Mouse (Mus musculus) gastrocnemius, adult 8-10 months (tissue): ENCODE data around the gene Clp1. TPM values are rescaled to one million over a fixed set of nuclear protein-coding genes. Genes with fewer than 3 reads are reported as not detected.
A peak's percentile ranks its signal among the peaks of the same experiment; 100 is the strongest.

Experiments
- DNase-seq, 2 experiments: peaks; one replicate each; pipeline ENCODE4 v3.0.0; 2022; ENCODE audit warnings: low spot score in 2 of 2
- microRNA-seq: library from miRNA; unstranded; fragments of <30 nt; microRNA quantifications from one replicate; pipeline ENCODE4 v1.2.0, GENCODE M21; 2022
- total RNA-seq, 4 experiments: library from RNA; stranded (reverse); gene quantifications; 2 replicates each; pipeline ENCODE4 v1.2.4; 2022

The Clp1 gene
- total RNA-seq, 4 experiments from 2014 or later, result 3.7 to 4.3 (median 4.1) TPM

GRCm38 (mm10) chr2:84714811-84715561, 12.2 kb downstream of the Clp1 start, which contains the start of gene Zdhhc5:
Gene Zdhhc5, minus strand, starts transcription at chr2:84715180.
- DNase-seq, result peak; percentile 99

GRCm38 (mm10) chr2:84714422-84714810, 12.7 kb downstream of the Clp1 start:
- no peak for DNase-seq

- DNase-seq, result no peak
Observed at GRCm38 (mm10) chr2:84711898-84712297, 15.3 kb downstream of the Clp1 start.

GRCm38 (mm10) chr2:84707523-84707922, 19.6 kb downstream of the Clp1 start:
- no peak for DNase-seq

- DNase-seq, result no peak
Observed at GRCm38 (mm10) chr2:84705295-84705694, 21.9 kb downstream of the Clp1 start.

- no peak for DNase-seq
Observed at GRCm38 (mm10) chr2:84704329-84704728, 22.8 kb downstream of the Clp1 start.

- no peak for DNase-seq
Observed at GRCm38 (mm10) chr2:84703497-84703896, 23.7 kb downstream of the Clp1 start.

GRCm38 (mm10) chr2:84695007-84695695, 32.0 kb downstream of the Clp1 start:
- DNase-seq, result no peak

GRCm38 (mm10) chr2:84690050-84690449, 37.1 kb downstream of the Clp1 start:
- DNase-seq, result no peak

GRCm38 (mm10) chr2:84688080-84688844, 38.9 kb downstream of the Clp1 start:
- no peak for DNase-seq

- DNase-seq, result no peak
Observed at GRCm38 (mm10) chr2:84682605-84683183, 44.5 kb downstream of the Clp1 start.

- DNase-seq, result no peak
Observed at GRCm38 (mm10) chr2:84679016-84679415, 48.1 kb downstream of the Clp1 start, which contains the start of gene Tmx2. Gene Tmx2, minus strand, starts transcription at chr2:84679140.

- peak; percentile 85 to 92 for DNase-seq
Observed at GRCm38 (mm10) chr2:84677968-84678880, 48.9 kb downstream of the Clp1 start, which contains the start of the genes Gm28635 and Med19. Gene Gm28635, minus strand, starts transcription at chr2:84678041. Gene Med19, plus strand, starts transcription at chr2:84678402.

- DNase-seq, result no peak
Observed at GRCm38 (mm10) chr2:84677270-84677967, 49.7 kb downstream of the Clp1 start.

Small RNAs within 50 kb of the gene (microRNA-seq; reads per million reads assigned to microRNA genes)
- 2,001 reads per million, percentile 85 among the genes with 10 or more reads in this experiment for gene Mir130a

Other genes starting within 250 kb of the Clp1 start
- gene Ctnnd1, start 76.6 kb downstream of the Clp1 start, total RNA-seq, result 10 to 100 TPM; 20.7 to 26.6 (median 21.9) TPM
- gene Btbd18, start 68.3 kb downstream of the Clp1 start, total RNA-seq, result not detected
- gene Selenoh, start 56.6 kb downstream of the Clp1 start, total RNA-seq, result 10 to 100 TPM; 13.4 to 19.9 (median 16.4) TPM
- 1 to 10 TPM in 1 of 4 experiments, not detected in 3; 1.4 TPM for gene Gm28635, start 49.3 kb downstream of the Clp1 start, total RNA-seq
- gene Med19, start 48.9 kb downstream of the Clp1 start, total RNA-seq, result 1 to 10 TPM; 6.0 to 8.0 (median 6.9) TPM
- 10 to 100 TPM; 41.0 to 55.7 (median 49.0) TPM for gene Tmx2, start 48.2 kb downstream of the Clp1 start, total RNA-seq
- 100 to 1,000 TPM in 1 of 4 experiments, 10 to 100 TPM in 3; 78.4 to 100 (median 81.7) TPM for gene Zdhhc5, start 12.2 kb downstream of the Clp1 start, total RNA-seq
- gene Ypel4, start 6.7 kb upstream of the Clp1 start, total RNA-seq, result under 1 TPM in 3 of 4 experiments, not detected in 1; 0.34 to 0.54 (median 0.54) TPM
- under 1 TPM in 1 of 4 experiments, not detected in 3; 0.60 TPM for gene Gm19426, start 16.3 kb upstream of the Clp1 start, total RNA-seq
- gene Serping1, start 48.1 kb upstream of the Clp1 start, total RNA-seq, result 10 to 100 TPM; 22.0 to 55.1 (median 36.1) TPM
- 1 to 10 TPM; 1.5 to 3.5 (median 2.3) TPM for gene Ube2l6, start 71.5 kb upstream of the Clp1 start, total RNA-seq
- 10 to 100 TPM; 46.3 to 63.9 (median 59.0) TPM for gene Smtnl1, start 95.3 kb upstream of the Clp1 start, total RNA-seq
- gene Timm10, start 99.6 kb upstream of the Clp1 start, total RNA-seq, result 10 to 100 TPM; 37.9 to 51.4 (median 45.5) TPM
- 10 to 100 TPM in 3 of 4 experiments, 1 to 10 TPM in 1; 8.0 to 28.2 (median 14.4) TPM for gene Slc43a1, start 111.5 kb upstream of the Clp1 start, total RNA-seq
- under 1 TPM in 3 of 4 experiments, not detected in 1; 0.19 to 0.62 (median 0.43) TPM for gene Rtn4rl2, start 159.4 kb upstream of the Clp1 start, total RNA-seq
- gene Slc43a3, start 209.2 kb upstream of the Clp1 start, total RNA-seq, result 10 to 100 TPM; 10.9 to 29.6 (median 17.7) TPM